Mouse (Mus musculus): ENCODE measurements around the gene Dnah2. TPM values are rescaled to one million over a fixed set of nuclear protein-coding genes. Genes with fewer than 3 reads are reported as not detected.
"Not testable (repeated sequence)": the region's sequence is repeated elsewhere in the genome, so short reads cannot be mapped to it uniquely, and the experiment has no call there.

The Dnah2 gene
- polyA plus RNA-seq, 1 experiment from 2014 or later, result 1.6 TPM

DNA sequence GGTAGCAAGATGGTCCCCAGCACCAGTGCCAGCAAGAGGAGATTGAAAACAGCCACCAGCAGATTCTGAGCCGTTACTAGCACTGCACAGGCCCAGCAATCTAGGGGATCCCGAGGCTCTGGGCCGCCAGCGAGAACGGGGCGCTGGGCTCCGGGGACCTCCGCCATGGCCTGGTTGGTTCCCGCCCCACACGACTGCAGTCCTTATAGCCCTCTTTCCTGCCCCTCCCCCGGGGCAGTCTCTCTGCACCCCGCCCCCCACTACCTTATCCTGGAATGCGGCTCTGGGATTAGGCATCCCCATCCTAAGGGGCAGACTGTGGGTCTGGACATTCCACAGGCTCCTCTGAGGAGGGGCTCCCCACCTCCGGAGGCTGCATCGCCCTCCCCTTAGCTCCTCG is 150.9 kb downstream of the Dnah2 start, which contains the start of gene Tmem88:
Tmem88 (minus strand) TSS at position 176 of the 400 bp plus-strand sequence.
- H3K36me3 ChIP-seq (ENCODE audit: control insufficient read depth, insufficient read depth, low read length), result peaks cover 10% of the 10 kb centered on the region; the same call in 1 of the 2 replicates
- H3K4me1 ChIP-seq (replicated peaks; ENCODE audit: control insufficient read depth, insufficient read depth, low read length), result peaks cover 17% of the 10 kb centered on the region
- peak within 1 kb of the TSS; percentile 9 for H3K4me3 ChIP-seq (ENCODE audit: low read depth, low read length)
- no peak for ATAC-seq (ENCODE audit: low FRiP score)
- 5% methylated on average over 16 of the region's 16 CpGs for WGBS
- peak within 1 kb of the TSS; percentile 38; the same call in 1 of the 2 replicates for H3K9ac ChIP-seq (ENCODE audit: low read depth, low read length)
- peak; percentile 50 for DNase-seq (ENCODE audit: low spot score)
- H3K4me2 ChIP-seq (replicated peaks; ENCODE audit: low read depth, low read length), result peak within 1 kb of the TSS; percentile 24
- H3K27me3 ChIP-seq (ENCODE audit: control insufficient read depth, insufficient read depth, low read length), result peaks cover 7% of the 10 kb centered on the region
- H3K9me3 ChIP-seq (ENCODE audit: control insufficient read depth, low read length), result no peaks in the 10 kb centered on the region
- no peak within 1 kb of the TSS; the same call in 1 of the 2 replicates for H3K27ac ChIP-seq (ENCODE audit: low read depth, low read length)

DNA sequence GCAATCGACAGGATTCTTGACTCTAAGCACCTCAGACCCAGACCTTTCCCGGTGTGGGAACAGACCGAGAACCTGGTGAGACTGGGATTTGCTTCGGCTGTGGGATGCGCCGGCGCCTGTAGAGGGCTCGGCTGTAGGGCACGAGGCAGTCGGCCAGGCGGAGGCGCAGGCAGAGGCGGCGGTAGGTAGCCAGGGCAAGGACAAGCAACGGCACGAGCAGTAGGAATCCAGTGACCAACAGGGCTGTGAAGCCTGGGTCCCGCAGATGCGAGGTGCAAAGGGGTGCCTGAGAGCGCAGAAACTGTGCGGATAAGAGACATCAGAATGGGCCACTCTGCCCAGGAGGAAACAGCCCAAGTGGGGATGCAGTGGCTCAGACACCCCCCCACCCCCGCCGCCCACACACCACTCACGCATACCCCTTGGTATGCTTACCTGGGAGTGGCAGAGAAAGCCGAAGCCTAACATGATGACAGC is 151.3 kb downstream of the Dnah2 start:
- ATAC-seq (ENCODE audit: low FRiP score) (no peak), DNase-seq (ENCODE audit: low spot score) (peak; percentile 60)
- H3K4me3 ChIP-seq (ENCODE audit: low read depth, low read length), result peak overlapping the region; percentile 9
- H3K27me3 ChIP-seq (ENCODE audit: control insufficient read depth, insufficient read depth, low read length), result peaks cover 7% of the 10 kb centered on the region
- H3K4me1 ChIP-seq (replicated peaks; ENCODE audit: control insufficient read depth, insufficient read depth, low read length), result peaks cover 17% of the 10 kb centered on the region
- no peaks in the 10 kb centered on the region for H3K9me3 ChIP-seq (ENCODE audit: control insufficient read depth, low read length)
- peak overlapping the region; percentile 38; the same call in 1 of the 2 replicates for H3K9ac ChIP-seq (ENCODE audit: low read depth, low read length)
- 6% methylated on average over 23 of the region's 24 CpGs for WGBS
- H3K36me3 ChIP-seq (ENCODE audit: control insufficient read depth, insufficient read depth, low read length), result peaks cover 10% of the 10 kb centered on the region; the same call in 1 of the 2 replicates
- H3K27ac ChIP-seq (ENCODE audit: low read depth, low read length), result no peak overlapping the region; the same call in 1 of the 2 replicates
- H3K4me2 ChIP-seq (replicated peaks; ENCODE audit: low read depth, low read length), result peak overlapping the region; percentile 24; the same call in 1 of the 2 replicates

- peaks cover 7% of the 10 kb centered on the region for H3K27me3 ChIP-seq (ENCODE audit: control insufficient read depth, insufficient read depth, low read length)
- H3K27ac ChIP-seq (ENCODE audit: low read depth, low read length), result no peak overlapping the region
- H3K9ac ChIP-seq (ENCODE audit: low read depth, low read length), result peak overlapping the region; percentile 87; the same call in 1 of the 2 replicates
- peak; percentile 41 for DNase-seq (ENCODE audit: low spot score)
- H3K4me1 ChIP-seq (replicated peaks; ENCODE audit: control insufficient read depth, insufficient read depth, low read length), result peaks cover 17% of the 10 kb centered on the region
- no peak for ATAC-seq (ENCODE audit: low FRiP score)
- no peaks in the 10 kb centered on the region for H3K9me3 ChIP-seq (ENCODE audit: control insufficient read depth, low read length)
- H3K4me2 ChIP-seq (replicated peaks; ENCODE audit: low read depth, low read length), result peak overlapping the region; percentile 80
- whole genome bisulfite sequencing, result 19% methylated on average over 11 of the region's 11 CpGs
- peaks cover 7% of the 10 kb centered on the region; the same call in 1 of the 2 replicates for H3K36me3 ChIP-seq (ENCODE audit: control insufficient read depth, insufficient read depth, low read length)
- H3K4me3 ChIP-seq (ENCODE audit: low read depth, low read length), result peak overlapping the region; percentile 62; the same call in 1 of the 2 replicates
Observed at GRCm38 (mm10) chr11:69396772-69397171, 152.1 kb downstream of the Dnah2 start.

DNA sequence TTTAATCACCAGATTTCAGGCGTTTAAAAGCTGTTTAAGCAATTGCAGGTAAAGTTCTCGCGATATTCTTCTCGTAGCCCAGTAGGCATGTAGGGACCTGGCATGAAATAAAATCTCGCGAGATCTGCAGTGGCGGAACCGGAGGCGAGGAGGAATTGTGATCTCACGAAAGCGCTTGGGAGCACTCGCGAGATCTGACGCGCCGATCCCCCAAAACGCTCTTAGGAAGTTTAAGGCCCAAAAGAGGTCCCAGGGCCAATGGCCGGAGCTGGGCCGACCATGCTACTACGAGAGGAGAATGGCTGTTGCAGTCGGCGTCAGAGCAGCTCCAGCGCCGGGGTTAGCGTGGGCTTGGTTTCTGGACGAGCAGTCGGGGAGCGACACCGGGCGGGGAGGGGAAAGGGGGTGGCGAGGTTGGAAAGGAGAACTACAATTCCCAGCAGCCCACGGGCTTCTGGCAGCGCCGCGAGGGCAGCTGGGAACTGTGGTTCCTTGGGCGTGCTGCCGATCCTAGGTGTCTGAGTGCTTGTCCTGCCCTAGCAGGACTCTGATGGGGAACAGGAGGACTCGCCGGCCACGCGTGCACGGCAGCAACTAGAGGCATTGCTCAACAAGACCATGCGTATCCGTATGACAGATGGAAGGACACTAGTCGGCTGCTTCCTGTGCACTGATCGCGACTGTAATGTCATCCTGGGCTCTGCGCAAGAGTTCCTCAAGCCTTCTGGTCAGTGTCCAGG is 153.1 kb downstream of the Dnah2 start:
- Histone ChIP-seq H3K4me2 (replicated peaks; ENCODE audit: low read depth, low read length) (peak overlapping the region; percentile 80), H3K9me3 (ENCODE audit: control insufficient read depth, low read length) (no peaks in the 10 kb centered on the region), H3K4me1 (replicated peaks; ENCODE audit: control insufficient read depth, insufficient read depth, low read length) (peaks cover 17% of the 10 kb centered on the region), H3K9ac (ENCODE audit: low read depth, low read length) (peak overlapping the region; percentile 87), H3K4me3 (ENCODE audit: low read depth, low read length) (peak overlapping the region; percentile 62), H3K27me3 (ENCODE audit: control insufficient read depth, insufficient read depth, low read length) (peaks cover 7% of the 10 kb centered on the region), H3K27ac (ENCODE audit: low read depth, low read length) (peak overlapping the region; percentile 89), H3K36me3 (ENCODE audit: control insufficient read depth, insufficient read depth, low read length) (peaks cover 6% of the 10 kb centered on the region; the same call in 1 of the 2 replicates)
- DNase-seq (ENCODE audit: low spot score) (peak; percentile 96), ATAC-seq (ENCODE audit: low FRiP score) (peak; percentile 86)
- WGBS, result under 1% methylated on average over 48 of the region's 48 CpGs

GRCm38 (mm10) chr11:69395235-69395633 is 153.7 kb downstream of the Dnah2 start, which contains the start of the genes Naa38 and Cyb5d1:
Naa38 (plus strand) TSS chr11:69395487.
Cyb5d1 (minus strand) TSS chr11:69395631.
- 1% methylated on average over 21 of the region's 24 CpGs for WGBS
- peak; percentile 89 for DNase-seq (ENCODE audit: low spot score)
- Histone ChIP-seq H3K27ac (ENCODE audit: low read depth, low read length) (peak within 1 kb of the TSS; percentile 89), H3K9ac (ENCODE audit: low read depth, low read length) (peak within 1 kb of the TSS; percentile 87), H3K4me2 (replicated peaks; ENCODE audit: low read depth, low read length) (peak within 1 kb of the TSS; percentile 80), H3K4me3 (ENCODE audit: low read depth, low read length) (peak within 1 kb of the TSS; percentile 62), H3K4me1 (replicated peaks; ENCODE audit: control insufficient read depth, insufficient read depth, low read length) (peaks cover 17% of the 10 kb centered on the region)
- not testable (repeated sequence) for H3K9me3 ChIP-seq (ENCODE audit: control insufficient read depth, low read length); H3K36me3 ChIP-seq (ENCODE audit: control insufficient read depth, insufficient read depth, low read length); H3K27me3 ChIP-seq (ENCODE audit: control insufficient read depth, insufficient read depth, low read length)
- peak; percentile 76 for ATAC-seq (ENCODE audit: low FRiP score)

DNA sequence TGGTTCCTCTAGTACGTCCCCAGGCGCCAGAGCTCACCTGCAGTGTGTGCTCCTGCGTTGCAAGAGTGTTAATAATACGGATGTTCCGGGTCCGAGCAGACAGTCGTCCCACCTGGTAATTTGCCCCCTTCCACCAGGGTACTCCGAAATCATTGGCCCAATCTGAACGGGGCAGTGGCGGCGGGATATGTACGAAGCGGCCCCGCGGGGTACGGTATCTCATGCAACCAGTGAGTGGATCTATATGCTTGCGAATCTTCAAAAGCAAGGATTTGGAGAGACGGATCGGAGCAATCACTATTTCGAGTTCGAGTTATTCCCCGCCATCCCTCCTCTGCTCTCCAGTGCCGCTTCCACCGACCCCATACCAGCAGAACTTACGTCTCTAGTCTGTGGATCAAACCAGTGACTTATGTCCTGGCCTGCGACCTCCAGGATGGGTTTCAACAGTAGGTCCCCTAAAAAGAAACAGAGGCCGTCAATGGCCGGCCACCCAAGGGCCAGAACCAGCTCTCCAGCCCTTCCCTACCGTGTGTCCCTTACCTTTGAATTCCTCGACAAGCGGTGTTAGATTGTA is 154.2 kb downstream of the Dnah2 start:
- not testable (repeated sequence) for H3K9me3 ChIP-seq (ENCODE audit: control insufficient read depth, low read length); ATAC-seq (ENCODE audit: low FRiP score); H3K27me3 ChIP-seq (ENCODE audit: control insufficient read depth, insufficient read depth, low read length); H3K27ac ChIP-seq (ENCODE audit: low read depth, low read length); H3K36me3 ChIP-seq (ENCODE audit: control insufficient read depth, insufficient read depth, low read length)
- peaks cover 17% of the 10 kb centered on the region for H3K4me1 ChIP-seq (replicated peaks; ENCODE audit: control insufficient read depth, insufficient read depth, low read length)
- DNase-seq (ENCODE audit: low spot score), result peak; percentile 46
- peak overlapping the region; percentile 62 for H3K4me3 ChIP-seq (ENCODE audit: low read depth, low read length)
- H3K9ac ChIP-seq (ENCODE audit: low read depth, low read length), result peak overlapping the region; percentile 69
- 2% methylated on average over 31 of the region's 31 CpGs for WGBS
- peak overlapping the region; percentile 73 for H3K4me2 ChIP-seq (replicated peaks; ENCODE audit: low read depth, low read length)

DNA sequence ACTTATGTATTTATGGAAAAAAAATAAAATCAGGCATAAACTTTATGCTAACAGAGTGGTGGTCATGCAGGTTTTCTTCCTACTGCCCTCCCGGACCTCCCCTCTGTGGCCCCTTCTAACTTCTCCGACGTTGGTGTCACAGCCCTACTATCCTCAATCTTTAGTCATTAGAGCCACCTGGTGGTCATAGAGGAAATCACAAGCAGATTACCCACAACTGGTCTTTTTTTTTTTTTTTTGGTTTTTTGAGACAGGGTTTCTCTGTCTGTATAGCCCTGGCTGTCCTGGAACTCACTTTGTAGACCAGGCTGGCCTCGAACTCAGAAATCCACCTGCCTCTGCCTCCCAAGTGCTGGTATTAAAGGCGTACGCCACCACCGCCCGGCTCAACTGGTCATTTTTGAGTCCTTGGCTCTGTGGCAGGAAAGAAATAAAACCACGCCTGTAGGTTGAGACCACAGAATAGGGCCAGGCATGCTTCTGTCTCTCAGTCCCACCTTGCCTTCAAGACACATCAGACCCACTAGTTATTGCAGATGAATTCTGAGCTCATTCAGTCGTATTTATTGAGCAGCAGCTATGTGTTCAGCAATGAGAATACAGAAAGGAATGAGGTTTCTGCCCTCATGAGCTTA is 158.4 kb downstream of the Dnah2 start:
- DNase-seq (ENCODE audit: low spot score), result peak; percentile 85

More for the DNA sequence above, 158.4 kb downstream of the Dnah2 start:
- Histone ChIP-seq H3K4me2 (replicated peaks; ENCODE audit: low read depth, low read length) (no peak overlapping the region), H3K27ac (ENCODE audit: low read depth, low read length) (no peak overlapping the region), H3K9ac (ENCODE audit: low read depth, low read length) (no peak overlapping the region), H3K9me3 (ENCODE audit: control insufficient read depth, low read length) (no peaks in the 10 kb centered on the region), H3K4me1 (replicated peaks; ENCODE audit: control insufficient read depth, insufficient read depth, low read length) (peaks cover 3% of the 10 kb centered on the region; the same call in 1 of the 2 replicates), H3K27me3 (ENCODE audit: control insufficient read depth, insufficient read depth, low read length) (no peaks in the 10 kb centered on the region), H3K4me3 (ENCODE audit: low read depth, low read length) (no peak overlapping the region), H3K36me3 (ENCODE audit: control insufficient read depth, insufficient read depth, low read length) (no peaks in the 10 kb centered on the region)
- 51% methylated on average over 10 of the region's 10 CpGs for WGBS
- no peak for ATAC-seq (ENCODE audit: low FRiP score)

Data from hindbrain, embryonic 11.5 days (tissue).